Mouse (Mus musculus) forebrain, embryonic 11.5 days (tissue): ENCODE data around the gene Strap. TPM values are rescaled to one million over a fixed set of nuclear protein-coding genes. Genes with fewer than 3 reads are reported as not detected.

ENCODE experiments used
- polyA plus RNA-seq: library from polyadenylated mRNA; unstranded; fragments of >200 nt; fragmentation: Nextera tagmentation; extraction: Ambion mirVana; gene quantifications from 2 replicates; pipeline ENCODE4 v1.2.1, GENCODE M21; 2014

The Strap gene
- polyA plus RNA-seq, 1 experiment from 2014 or later = 245 TPM

Other genes starting within 250 kb of the Strap start
- 5.9 and 6.9 TPM in 2 replicates for gene Eps8, start 80.2 kb upstream of the Strap start, polyA plus RNA-seq
- gene Dera, start 19.5 kb downstream of the Strap start, polyA plus RNA-seq = 44.5 and 46.4 TPM in 2 replicates